Mouse (Mus musculus) T-cell, adult 2 months (primary cell): ENCODE measurements around the gene Cars2.
"Not testable (repeated sequence)": the region's sequence is repeated elsewhere in the genome, so short reads cannot be mapped to it uniquely, and the experiment has no call there.

Experiments
- DNase-seq: peaks from one replicate; pipeline ENCODE4 v3.0.0; 2022; ENCODE audit warnings: low spot score

Gene Cars2

DNA sequence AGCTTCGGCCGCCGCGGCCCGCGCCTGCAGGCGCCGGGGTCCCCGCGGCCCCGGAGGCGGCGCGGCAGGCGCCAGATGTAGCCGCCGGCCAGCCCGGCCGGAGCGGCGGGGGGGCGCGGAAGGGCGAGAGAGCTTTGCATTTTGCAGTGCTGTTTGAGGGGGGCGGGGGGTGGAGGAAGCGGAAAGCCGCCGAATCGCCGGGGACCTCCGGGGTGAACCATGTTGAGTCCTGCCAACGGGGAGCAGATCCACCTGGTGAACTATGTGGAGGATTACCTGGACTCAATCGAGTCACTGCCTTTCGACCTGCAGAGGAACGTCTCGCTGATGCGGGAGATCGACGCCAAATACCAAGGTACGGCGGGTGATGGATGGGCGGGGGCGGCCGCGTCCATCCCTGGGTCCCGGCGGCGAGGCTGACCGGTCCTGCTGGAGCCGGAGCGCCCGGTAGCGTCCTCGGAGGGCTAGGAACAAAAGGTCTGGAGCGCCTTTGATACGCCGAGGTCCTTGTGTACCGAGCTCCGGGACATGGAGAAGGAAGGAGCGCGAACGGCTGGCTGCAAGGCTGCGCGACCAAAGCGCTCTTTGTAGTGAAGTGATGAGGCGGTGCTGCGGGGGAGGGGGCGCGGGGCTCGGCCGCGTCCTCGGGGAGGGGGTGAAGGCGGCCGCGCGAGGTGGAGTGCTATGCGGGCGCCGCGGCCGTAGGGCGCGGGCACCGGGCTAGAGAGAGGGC is 6.3 kb upstream of the Cars2 start:
- peak; percentile 34 for DNase-seq

DNA sequence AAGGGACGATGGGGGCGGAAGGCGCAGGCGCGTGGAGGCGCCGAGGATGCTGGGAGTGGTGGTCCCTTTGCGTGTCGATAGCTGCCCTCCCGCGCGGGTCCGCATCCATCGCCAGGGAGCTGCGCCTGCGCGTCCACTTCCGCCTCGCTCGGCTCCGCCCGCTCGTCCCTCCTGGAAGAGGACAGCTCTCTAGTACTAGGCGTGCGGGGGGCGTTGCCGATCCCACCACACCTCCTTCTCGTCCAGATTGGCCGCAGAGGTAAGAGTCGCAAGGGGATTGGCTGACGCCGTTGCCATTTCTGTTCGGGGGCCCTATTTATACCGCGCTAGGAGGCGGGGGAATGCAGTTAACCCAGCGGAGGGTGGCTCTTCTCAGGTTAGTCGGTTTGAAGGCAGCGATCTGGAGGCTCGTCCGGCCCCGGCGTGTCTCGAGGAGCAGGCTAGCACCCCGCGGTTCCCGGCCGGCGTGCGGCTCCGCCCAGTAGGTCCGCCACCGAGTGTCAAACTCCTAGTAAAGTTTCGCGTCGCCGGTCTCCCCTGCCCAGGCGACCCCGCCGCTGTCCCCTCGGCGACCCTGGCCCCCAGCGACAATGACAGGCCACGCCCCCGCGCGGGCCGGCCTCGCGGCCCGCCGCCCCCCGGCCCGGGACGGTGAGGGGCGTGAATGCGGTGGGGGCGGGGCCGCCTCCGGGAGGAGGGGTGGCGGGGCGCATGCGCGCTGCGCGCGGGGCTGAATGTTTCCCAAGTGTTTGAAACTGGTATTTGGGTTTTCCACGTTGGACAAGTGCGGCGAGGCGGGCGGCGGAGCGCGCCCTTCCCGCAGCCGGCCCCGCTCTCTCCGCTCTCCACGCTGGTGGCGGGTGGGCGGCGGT is 5.4 kb upstream of the Cars2 start:
- DNase-seq, result peak; percentile 100

DNA sequence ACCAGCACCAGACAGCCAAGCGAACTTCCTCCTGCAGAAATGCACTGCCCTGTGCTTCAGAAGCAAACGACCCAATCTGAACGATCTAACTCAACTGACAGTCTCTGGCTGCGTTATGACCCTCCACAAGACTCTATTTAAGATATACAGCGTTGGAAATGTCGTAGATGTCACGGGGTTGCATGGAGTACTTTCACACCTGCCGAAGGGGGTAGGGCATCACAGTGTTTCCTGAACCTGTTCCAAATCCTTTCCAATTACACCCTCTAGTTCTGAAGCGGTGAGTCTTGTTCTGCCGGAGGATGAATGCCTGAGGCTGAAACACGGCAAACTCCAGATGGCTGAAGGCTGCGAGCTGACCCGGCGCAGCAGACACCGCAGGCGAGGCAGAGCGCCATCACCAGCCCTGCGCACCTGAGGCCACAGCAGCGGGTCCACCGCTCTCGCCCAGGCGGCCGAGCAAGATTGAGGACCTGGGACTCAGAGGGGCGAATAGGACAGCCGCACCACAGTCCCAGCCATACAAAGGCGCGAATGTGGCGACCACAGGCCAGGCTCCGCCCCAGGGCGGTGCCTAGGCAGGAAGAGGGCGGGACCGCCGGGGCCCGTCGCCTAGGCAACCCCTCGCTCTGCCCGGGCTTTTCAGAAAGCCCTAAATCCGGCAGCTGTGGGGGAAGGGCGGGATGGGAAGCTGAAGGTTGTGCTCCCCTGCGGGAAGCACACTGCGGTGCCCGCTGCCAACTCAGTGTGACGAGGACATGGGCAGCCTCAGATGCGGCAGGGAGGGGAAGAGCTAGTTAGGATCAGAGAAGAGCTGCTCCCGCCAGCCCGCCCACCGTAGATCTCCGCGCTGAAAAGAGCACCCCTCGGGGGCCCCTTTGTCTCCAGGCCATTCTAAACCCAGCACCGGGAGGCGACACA is 4.5 kb upstream of the Cars2 start, which contains the start of gene Ing1:
TSS of gene Ing1 (plus strand) at position 773 of the 921 bp plus-strand sequence.
- peak; percentile 94 for DNase-seq

DNA sequence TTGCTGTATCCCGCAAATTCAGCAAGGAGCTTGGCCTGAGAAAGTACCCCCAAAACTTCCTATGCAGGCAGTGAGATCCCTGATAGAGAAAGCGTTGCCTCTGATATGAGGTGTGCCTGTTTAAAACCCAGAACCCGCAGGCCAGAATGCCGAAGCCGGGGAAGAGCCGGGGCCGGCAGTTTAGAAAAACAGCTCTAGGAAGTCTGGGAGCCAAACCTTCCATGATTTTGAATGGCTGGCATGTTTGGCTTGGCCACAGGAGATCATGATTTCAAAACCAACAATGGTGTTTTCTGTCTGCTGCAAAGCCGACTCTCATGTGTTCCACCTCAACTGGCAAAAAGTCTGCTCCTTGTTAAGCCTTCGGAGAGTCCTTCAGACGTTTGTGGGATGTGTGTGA is 1.8 kb upstream of the Cars2 start:
- no peak for DNase-seq

DNA sequence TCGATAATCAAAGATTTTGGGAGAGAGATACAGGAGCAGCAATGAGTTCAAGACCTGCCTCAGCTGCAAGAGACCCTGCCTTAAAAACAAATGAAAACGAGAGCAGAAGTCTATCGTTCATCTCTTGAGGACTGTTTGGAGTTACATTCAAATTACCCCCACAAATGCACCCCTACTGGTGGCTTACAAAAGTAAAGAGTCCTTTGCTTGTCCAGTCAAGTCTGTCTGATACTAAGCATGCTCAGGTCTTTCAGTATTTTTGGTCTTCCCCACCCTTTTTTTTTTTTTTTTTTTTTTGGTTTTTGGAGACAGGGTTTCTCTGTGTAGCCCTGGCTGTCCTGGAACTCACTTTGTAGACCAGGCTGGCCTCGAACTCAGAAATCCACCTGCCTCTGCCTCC is 914 bp upstream of the Cars2 start:
- DNase-seq, result not testable (repeated sequence)

DNA sequence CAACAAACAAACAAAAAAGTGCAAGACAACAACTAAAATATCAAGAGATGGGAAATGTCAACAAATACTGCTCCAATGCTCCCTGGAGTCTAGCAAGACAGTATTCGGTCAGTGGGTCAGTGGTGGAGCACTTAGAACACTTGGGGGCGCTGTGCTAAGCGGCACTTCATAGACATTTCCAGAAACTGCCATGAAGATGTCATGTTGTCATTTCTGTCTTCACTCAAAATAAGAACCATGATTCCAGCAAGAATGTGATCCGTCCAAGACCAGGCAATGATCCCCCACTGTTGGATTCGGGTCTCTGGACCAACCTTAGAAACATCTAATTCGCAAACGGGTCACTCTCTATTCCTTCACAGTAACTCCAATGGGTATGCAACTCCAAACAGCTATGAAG is 877 bp downstream of the Cars2 start:
- peak; percentile 47 for DNase-seq

DNA sequence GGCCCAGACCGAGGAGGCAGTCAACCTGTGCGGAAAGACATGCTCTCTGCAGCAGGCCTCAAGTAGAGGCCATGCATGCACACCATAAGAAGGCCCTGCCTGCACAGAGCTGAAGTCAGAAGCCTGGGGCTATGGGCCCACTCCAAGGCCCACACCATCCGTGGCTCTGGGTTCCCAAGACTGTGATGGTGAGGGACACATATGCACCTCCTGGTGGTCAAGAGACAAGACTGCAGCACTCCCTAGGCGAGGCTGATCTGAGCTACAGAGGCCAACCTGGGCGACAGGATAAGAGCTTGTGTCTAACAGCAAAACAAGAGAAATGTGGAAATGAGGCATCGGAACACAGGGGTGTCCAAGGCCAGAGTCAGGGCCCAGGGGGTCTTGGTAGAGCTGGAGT is 3.5 kb downstream of the Cars2 start:
- DNase-seq, result peak; percentile 10

DNA sequence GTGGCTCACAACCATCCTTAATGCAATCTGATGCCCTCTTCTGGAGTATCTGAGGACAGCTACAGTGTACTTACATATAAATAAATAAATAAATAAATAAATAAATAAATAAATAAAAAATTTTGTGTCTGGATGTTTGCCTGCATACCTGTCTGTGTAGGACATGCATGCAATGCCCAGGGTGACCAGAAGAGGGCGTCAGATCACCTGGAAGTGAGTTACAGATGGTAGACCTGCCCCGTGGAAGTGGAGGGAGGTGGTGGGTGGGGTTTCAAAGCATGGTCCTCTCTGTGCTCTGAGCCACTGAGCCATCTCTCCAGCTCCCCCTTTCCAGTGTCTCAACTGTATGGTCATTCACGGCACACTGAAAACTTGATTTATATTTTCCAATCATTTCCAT is 6.2 kb downstream of the Cars2 start:
- peak; percentile 74 for DNase-seq

DNA sequence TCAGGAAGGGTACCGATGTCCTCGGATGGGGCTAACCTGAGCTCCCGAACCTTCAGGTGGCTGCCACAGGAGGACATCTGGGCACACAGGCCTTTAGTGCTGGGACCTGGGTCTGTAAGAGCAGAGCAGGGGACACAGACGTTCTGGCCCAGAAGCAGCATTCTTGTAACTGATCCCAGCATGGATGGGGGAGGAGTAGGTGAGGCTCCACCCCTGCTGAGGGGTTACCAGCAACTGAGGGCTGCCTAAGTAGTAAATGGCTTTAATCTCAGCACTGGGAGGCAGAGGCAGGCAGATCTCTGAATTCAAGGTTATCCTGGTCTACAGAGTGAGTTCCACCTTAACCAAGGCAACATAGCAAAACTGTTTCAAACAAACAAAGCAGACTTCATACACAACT is 7.7 kb downstream of the Cars2 start:
- DNase-seq, result no peak

DNA sequence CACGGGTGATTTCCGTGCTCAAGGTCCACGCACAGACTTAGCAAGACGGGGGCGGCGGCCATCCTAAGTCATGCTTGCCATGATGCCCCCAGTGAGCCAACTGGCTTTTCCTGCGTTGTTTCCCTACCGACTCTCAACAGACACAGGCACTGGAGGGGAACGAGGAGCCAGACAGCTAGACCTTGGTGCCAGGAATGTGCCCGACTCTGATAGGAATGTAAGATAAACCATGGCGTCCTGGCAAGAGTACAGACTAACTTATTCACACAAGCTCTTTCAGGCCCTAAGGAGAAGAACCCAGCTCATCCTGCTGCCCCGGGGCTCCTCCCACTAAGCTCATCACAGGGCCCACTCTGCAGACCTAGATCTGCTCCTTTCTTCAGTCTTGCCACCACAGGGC is 8.6 kb downstream of the Cars2 start:
- DNase-seq, result no peak

DNA sequence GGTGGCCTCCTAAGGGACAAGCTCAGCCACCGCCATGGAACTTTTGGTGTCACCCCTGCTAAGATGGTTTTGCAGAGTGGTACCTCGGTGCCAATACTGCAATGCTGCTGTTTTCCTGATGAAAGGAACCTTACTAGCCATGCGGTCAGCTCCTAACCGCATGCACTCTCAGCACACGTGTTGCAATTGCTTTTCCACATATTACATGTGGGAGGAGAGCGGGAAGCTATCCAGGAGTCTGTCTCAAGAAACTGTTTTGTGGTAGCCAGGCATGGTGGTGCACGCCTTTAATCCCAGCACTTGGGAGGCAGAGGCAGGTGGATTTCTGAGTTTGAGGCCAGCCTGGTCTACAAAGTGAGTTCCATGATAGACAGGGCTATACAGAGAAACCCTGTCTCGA is 10.4 kb downstream of the Cars2 start:
- no peak for DNase-seq

DNA sequence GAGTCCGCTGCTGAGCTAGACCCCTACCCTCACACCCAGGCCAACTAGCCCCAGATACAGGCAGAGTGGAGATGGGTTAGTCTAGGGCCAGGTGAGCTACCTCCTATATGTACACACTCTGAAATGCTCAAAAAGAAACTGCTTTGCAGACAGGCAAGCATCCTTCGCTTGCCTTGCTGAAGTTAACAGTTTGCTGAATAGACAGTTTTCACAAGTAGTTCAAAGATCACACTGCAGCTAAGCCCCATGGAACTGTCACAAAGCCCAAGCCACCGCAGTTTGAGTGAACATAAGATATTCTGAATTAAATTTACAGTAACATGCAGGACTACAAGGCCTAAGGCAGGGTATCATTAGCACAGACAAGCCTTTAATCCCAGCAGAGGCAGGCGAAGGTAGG is 11.5 kb downstream of the Cars2 start:
- no peak for DNase-seq

DNA sequence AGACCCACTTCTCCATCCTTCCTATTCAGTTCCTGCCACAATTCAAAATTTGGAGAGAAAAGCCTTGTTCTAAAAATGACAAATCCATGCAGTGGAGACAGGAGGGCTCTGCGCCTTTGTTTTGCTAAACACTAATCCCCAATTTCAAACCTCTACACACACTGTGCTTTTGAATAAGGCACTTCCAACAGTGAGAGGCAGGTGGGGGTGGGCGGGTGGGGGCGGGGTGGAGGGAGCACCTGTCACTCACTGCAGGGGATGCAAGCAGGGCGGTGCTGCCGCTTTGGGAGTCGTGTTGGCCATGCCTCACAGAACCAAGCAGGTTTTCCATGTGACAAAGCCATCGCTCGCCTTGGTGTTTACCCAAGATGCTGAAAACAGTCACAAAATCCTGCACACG is 16.1 kb downstream of the Cars2 start:
- no peak for DNase-seq

DNA sequence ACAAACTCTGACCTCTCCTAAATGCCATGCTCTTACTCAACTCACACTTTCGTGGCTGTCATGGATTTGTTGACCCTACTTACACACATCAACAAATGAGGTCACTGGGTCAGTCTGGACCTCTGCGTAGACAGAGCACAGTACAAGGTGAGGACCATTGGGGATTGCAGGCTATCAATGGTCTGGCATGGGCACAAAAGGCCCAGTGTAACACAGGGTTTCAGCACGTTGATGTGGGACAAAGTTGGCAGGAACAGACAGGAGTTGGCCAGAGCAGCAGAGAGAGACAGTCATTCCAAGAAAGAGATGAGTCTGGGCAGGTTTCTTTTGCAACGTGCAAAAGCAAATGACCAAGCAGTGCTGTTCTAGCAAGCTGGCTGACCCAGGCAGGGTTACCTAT is 19.7 kb downstream of the Cars2 start:
- no peak for DNase-seq

DNA sequence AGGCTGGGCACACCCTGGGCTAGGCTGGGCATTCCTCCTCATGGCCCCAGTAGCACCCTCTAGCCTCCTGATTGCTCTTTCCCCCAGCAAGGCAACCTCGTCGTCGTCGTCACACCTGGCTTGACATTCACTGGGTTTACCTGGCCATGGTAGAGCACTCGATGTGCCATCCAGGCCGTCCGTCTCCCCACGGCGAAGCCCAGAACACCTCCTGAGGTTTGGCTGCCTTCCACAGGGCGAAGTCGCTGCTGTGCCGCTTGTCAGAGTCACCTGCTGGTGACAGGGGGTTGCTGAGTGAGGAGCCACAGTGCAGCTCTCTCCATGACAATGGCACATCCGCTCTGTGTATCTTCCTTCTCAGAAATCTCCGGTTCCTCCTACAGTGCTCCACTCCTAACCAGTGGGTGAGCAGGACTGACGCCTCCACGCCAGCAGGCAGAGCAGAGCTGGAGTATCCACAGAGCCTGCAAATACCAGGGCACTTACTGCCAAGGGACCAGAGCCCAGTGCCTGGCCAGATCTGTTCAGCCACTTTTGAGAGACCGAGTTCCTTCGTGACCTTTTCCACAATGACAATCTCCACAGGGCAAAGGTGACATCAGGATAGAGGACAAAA is 20.3 kb downstream of the Cars2 start:
- no peak for DNase-seq

DNA sequence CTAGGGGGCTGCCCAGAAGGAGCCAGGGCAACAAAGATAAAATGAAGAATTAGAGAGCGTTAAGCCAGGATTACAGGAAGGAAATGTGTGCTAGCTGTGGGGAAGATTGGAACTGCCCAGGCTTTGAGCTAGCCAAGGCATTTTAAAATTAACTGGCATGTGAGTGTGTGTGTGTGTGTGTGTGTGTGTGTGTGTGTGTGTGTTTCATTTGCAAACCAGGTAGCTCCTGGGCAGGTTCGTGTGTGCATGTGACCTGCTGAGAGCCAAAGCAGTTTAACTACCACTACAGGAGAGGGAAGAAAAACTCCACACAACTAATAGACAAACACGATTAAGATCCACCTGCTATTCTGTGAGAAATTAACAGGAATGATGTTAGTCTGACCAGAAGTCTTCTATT is 27.3 kb downstream of the Cars2 start:
- DNase-seq, result no peak

DNA sequence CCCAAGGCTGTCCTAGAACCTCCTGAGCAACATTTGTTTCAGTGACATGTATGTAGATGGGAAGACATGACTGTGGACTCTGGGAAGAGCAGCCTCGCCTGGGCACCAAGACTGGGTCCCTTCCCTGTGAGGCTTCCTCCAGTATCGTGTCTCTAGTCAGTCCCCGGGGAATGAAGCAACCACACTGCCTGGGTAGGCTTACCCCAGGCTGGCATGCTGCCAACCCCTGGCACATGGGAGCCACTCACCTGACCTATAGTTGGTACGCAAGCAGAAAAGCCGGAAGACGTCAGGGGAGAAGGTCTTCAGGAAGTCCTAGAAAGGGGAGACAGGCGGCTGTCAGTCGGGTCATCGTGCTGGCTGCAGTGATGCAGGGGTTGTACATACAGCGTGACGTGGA is 31.9 kb downstream of the Cars2 start:
- DNase-seq, result no peak

DNA sequence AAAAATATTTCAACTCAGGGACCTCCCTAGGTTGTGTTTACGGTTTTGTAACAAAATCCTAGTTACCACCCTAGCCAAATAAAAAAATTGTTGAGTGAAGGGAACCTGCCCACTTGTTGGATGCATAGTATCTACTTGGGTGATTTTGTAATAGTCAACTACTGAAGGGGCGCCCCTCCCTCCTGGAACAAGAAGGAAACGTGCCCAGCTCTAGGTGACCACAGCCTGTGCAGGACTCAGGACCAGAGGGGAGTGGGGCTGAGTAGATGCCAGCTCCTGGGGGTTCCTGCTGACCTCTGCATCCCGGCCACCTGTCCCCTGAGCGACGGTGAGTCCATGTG is 32.6 kb downstream of the Cars2 start:
- DNase-seq, result no peak

DNA sequence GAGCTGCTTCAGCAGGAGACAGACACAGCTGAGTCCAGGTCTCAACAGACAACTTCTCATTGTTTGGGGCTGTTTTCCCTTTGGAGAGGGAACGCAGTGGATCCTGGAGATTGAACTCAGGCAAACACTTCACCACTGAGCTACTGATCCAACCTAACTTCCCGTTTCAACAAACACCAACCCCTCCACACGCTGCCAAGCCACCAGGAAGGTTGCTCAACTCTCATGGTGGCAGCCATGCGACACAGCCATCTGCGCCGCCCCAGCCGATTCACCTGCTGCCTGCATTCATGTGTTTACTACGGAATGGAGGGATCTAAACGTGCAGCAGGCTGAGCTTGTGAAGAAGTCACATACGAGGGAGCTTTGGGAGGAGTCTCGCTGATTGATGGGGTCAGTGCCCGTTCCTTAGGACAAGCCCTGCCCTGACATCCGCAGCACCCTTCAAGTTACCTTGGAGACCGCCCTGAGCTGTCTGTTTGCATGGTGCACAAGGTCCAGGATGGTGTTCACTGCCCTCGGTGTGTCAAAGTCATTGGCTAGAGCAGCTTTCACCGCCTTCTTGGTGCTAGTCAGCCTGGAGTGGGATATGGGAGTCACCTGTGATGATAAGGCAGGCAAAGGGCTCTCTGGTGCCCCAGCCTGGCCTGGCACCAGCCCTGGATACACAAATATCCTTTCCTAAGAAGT is 33.1 kb downstream of the Cars2 start:
- DNase-seq, result no peak

DNA sequence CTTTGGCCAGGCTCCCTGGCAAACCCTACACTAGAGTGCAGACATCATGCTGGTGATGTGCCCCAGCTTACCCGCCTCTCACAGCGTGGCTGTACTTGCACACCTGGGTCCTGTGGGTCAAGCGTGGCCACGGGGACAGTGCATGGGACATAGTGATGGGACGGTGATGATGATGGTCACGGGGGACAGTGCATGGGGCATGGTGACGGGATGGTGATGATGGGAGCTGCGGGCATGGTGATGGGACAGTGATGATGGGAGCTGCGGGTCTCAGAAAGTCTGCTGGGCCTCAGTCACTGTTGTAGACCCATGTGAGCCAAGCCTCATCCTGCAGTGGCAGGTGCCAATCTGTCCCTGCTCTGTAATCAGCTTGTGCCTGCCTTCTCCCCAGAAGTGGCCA is 34.3 kb downstream of the Cars2 start:
- DNase-seq, result no peak

DNA sequence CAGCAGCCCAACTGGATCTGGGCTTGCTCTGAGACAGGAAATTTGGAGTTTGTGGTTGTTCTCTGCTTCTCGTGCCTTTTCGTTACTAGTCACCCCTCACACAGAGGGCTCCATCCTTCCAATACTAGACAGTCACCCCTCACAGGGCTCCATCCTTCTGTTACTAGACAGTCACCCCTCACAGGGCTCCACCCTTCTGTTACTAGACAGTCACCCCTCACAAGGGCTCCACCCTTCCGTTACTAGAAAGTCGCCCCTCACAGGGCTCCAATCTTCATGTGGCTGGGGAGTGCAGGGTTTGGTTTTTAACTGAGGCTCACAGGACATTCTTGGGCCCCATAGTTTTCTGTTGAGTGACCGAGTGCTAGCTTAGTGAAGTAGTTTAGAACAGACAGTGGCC is 37.3 kb downstream of the Cars2 start:
- no peak for DNase-seq

DNA sequence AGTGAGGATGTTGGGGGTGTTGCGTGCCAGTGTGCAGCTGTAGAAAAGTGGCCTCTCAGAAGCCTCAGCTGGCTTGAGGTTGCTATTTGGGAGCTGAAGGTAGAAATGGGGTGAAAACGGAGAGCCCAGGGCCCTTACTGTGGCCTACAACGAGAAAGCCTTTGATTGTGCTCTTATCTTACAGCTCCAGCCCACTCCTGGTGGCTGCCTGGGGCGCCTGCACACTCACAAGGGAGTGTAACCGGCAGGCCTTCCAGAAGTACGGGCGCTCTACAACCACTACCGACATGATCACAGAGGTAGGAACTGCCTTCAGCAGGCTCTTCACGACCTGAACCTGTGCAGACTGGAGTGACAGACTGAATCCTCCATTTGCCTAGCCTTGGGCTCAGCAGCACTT is 37.9 kb downstream of the Cars2 start:
- DNase-seq, result no peak
